Mouse (Mus musculus): Measurements from ENCODE around the gene Olfr237-ps1. TPM values are rescaled to one million over a fixed set of nuclear protein-coding genes. Genes with fewer than 3 reads are reported as not detected.
"Not testable (repeated sequence)": the region's sequence is repeated elsewhere in the genome, so short reads cannot be mapped to it uniquely, and the experiment has no call there.

The Olfr237-ps1 gene
- not detected in 2 replicates for polyA plus RNA-seq (2014; fragmentation: Nextera tagmentation; extraction: Ambion mirVana)

GRCm38 (mm10) chr6:43146267-43146666, at the start of gene Olfr237-ps1:
Gene Olfr237-ps1, plus strand, starts transcription at chr6:43146567.
- H3K4me3 ChIP-seq (ENCODE audit: low read depth, low read length); H3K9ac ChIP-seq (replicated peaks; ENCODE audit: low read length); H3K4me1 ChIP-seq (ENCODE audit: control insufficient read depth, insufficient read depth, low read length); ATAC-seq (replicated peaks; ENCODE audit: insufficient number of reproducible peaks, low FRiP score, low TSS enrichment, low read depth); H3K36me3 ChIP-seq (replicated peaks; ENCODE audit: control insufficient read depth, insufficient read depth, low read depth, low read length); H3K27ac ChIP-seq (replicated peaks; ENCODE audit: low read depth, low read length); H3K9me3 ChIP-seq (replicated peaks; ENCODE audit: control insufficient read depth, low read length); H3K27me3 ChIP-seq (ENCODE audit: control insufficient read depth, insufficient read depth, low read length); H3K4me2 ChIP-seq (ENCODE audit: low read depth, low read length); DNase-seq (ENCODE audit: low spot score): not testable (repeated sequence)
- 89% methylated on average over 2 of the region's 2 CpGs for WGBS

DNA sequence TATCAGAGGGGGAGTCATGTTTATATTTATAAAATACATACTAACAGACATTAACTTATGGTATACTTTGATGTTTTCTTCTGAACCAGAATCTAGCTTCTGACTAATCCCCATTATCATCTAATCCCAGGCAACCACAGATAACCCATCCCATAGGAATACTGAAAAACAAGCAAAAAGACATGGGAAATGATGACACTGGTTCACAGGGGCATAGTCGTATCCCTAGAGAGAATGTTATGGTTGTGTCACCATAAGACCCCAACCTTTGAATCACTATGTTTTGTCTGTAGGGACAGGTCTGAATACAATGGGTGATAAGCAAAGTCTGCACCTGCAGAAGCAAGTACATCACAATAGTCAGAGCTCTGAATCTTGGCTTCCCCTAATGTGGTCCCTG, 40.3 kb upstream of the Olfr237-ps1 start, which contains the start of gene Olfr441:
Gene Olfr441 (plus strand): TSS at position 301 of the 400 bp plus-strand sequence.
- H3K27ac ChIP-seq (replicated peaks; ENCODE audit: low read depth, low read length); H3K4me3 ChIP-seq (ENCODE audit: low read depth, low read length); ATAC-seq (replicated peaks; ENCODE audit: insufficient number of reproducible peaks, low FRiP score, low TSS enrichment, low read depth); H3K9me3 ChIP-seq (replicated peaks; ENCODE audit: control insufficient read depth, low read length); H3K4me1 ChIP-seq (ENCODE audit: control insufficient read depth, insufficient read depth, low read length); DNase-seq (ENCODE audit: low spot score); H3K9ac ChIP-seq (replicated peaks; ENCODE audit: low read length); H3K27me3 ChIP-seq (ENCODE audit: control insufficient read depth, insufficient read depth, low read length); H3K4me2 ChIP-seq (ENCODE audit: low read depth, low read length); H3K36me3 ChIP-seq (replicated peaks; ENCODE audit: control insufficient read depth, insufficient read depth, low read depth, low read length): not testable (repeated sequence)
- WGBS: 82% methylated on average over 1 of the region's 1 CpGs

- H3K4me1 ChIP-seq (ENCODE audit: control insufficient read depth, insufficient read depth, low read length): no peaks in the 10 kb centered on the region
- H3K9ac ChIP-seq (replicated peaks; ENCODE audit: low read length): no peak overlapping the region
- 74% methylated on average over 1 of the region's 1 CpGs for WGBS
- no peak overlapping the region for H3K27ac ChIP-seq (replicated peaks; ENCODE audit: low read depth, low read length)
- H3K4me3 ChIP-seq (ENCODE audit: low read depth, low read length): no peak overlapping the region
- ATAC-seq (replicated peaks; ENCODE audit: insufficient number of reproducible peaks, low FRiP score, low TSS enrichment, low read depth): no peak
- H3K27me3 ChIP-seq (ENCODE audit: control insufficient read depth, insufficient read depth, low read length): no peaks in the 10 kb centered on the region
- DNase-seq (ENCODE audit: low spot score): no peak
- no peak overlapping the region for H3K4me2 ChIP-seq (ENCODE audit: low read depth, low read length)
- H3K36me3 ChIP-seq (replicated peaks; ENCODE audit: control insufficient read depth, insufficient read depth, low read depth, low read length): no peaks in the 10 kb centered on the region
- H3K9me3 ChIP-seq (replicated peaks; ENCODE audit: control insufficient read depth, low read length): no peaks in the 10 kb centered on the region
Observed at GRCm38 (mm10) chr6:43159502-43159901, 13.1 kb downstream of the Olfr237-ps1 start.

GRCm38 (mm10) chr6:43162982-43163381, 16.6 kb downstream of the Olfr237-ps1 start, which contains the start of gene Olfr437:
Gene Olfr437, plus strand, starts transcription at chr6:43163282.
- no peaks in the 10 kb centered on the region for H3K27me3 ChIP-seq (ENCODE audit: control insufficient read depth, insufficient read depth, low read length)
- no peaks in the 10 kb centered on the region for H3K9me3 ChIP-seq (replicated peaks; ENCODE audit: control insufficient read depth, low read length)
- H3K4me2 ChIP-seq (ENCODE audit: low read depth, low read length): no peak within 1 kb of the TSS
- ATAC-seq (replicated peaks; ENCODE audit: insufficient number of reproducible peaks, low FRiP score, low TSS enrichment, low read depth) (no peak), DNase-seq (ENCODE audit: low spot score) (no peak)
- no peak within 1 kb of the TSS for H3K4me3 ChIP-seq (ENCODE audit: low read depth, low read length)
- H3K4me1 ChIP-seq (ENCODE audit: control insufficient read depth, insufficient read depth, low read length): no peaks in the 10 kb centered on the region
- no peak within 1 kb of the TSS for H3K27ac ChIP-seq (replicated peaks; ENCODE audit: low read depth, low read length)
- no peak within 1 kb of the TSS for H3K9ac ChIP-seq (replicated peaks; ENCODE audit: low read length)
- WGBS: 77% methylated on average over 3 of the region's 3 CpGs
- no peaks in the 10 kb centered on the region for H3K36me3 ChIP-seq (replicated peaks; ENCODE audit: control insufficient read depth, insufficient read depth, low read depth, low read length)

GRCm38 (mm10) chr6:43167246-43167645, 20.9 kb downstream of the Olfr237-ps1 start:
- DNase-seq (ENCODE audit: low spot score): no peak
- 97% methylated on average over 4 of the region's 4 CpGs for WGBS
- Histone ChIP-seq H3K36me3 (replicated peaks; ENCODE audit: control insufficient read depth, insufficient read depth, low read depth, low read length) (no peaks in the 10 kb centered on the region), H3K4me2 (ENCODE audit: low read depth, low read length) (no peak overlapping the region), H3K9ac (replicated peaks; ENCODE audit: low read length) (no peak overlapping the region), H3K9me3 (replicated peaks; ENCODE audit: control insufficient read depth, low read length) (no peaks in the 10 kb centered on the region), H3K4me3 (ENCODE audit: low read depth, low read length) (no peak overlapping the region), H3K4me1 (ENCODE audit: control insufficient read depth, insufficient read depth, low read length) (no peaks in the 10 kb centered on the region), H3K27me3 (ENCODE audit: control insufficient read depth, insufficient read depth, low read length) (no peaks in the 10 kb centered on the region), H3K27ac (replicated peaks; ENCODE audit: low read depth, low read length) (no peak overlapping the region)
- ATAC-seq (replicated peaks; ENCODE audit: insufficient number of reproducible peaks, low FRiP score, low TSS enrichment, low read depth): no peak

DNA sequence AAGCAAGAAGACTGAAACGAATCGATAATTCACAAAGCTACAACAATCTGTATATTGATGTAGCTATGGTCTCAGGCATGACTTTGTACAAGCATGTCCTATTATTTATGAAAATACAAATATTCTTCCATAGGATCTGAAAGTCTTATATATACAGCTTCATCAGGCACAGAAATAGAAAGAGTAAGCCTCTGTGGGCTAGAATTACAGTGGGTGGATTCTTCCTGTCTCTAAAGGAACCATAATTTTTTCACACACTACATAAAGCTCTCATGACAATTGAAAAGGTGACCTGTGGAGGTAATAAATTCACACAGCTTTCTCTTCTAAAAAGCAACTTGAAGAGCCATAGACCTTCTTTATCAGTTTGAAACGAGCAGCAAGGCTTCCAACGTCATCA, 25.5 kb downstream of the Olfr237-ps1 start, which contains the start of gene Olfr13:
Gene Olfr13 (plus strand): TSS at position 301 of the 400 bp plus-strand sequence.
- DNase-seq (ENCODE audit: low spot score): no peak
- no peaks in the 10 kb centered on the region for H3K4me1 ChIP-seq (ENCODE audit: control insufficient read depth, insufficient read depth, low read length)
- no peaks in the 10 kb centered on the region for H3K27me3 ChIP-seq (ENCODE audit: control insufficient read depth, insufficient read depth, low read length)
- WGBS: 85% methylated on average over 4 of the region's 4 CpGs
- H3K4me3 ChIP-seq (ENCODE audit: low read depth, low read length): no peak within 1 kb of the TSS
- no peak for ATAC-seq (replicated peaks; ENCODE audit: insufficient number of reproducible peaks, low FRiP score, low TSS enrichment, low read depth)
- H3K36me3 ChIP-seq (replicated peaks; ENCODE audit: control insufficient read depth, insufficient read depth, low read depth, low read length): no peaks in the 10 kb centered on the region
- no peak within 1 kb of the TSS for H3K27ac ChIP-seq (replicated peaks; ENCODE audit: low read depth, low read length)
- no peak within 1 kb of the TSS for H3K9ac ChIP-seq (replicated peaks; ENCODE audit: low read length)
- no peak within 1 kb of the TSS for H3K4me2 ChIP-seq (ENCODE audit: low read depth, low read length)
- H3K9me3 ChIP-seq (replicated peaks; ENCODE audit: control insufficient read depth, low read length): no peaks in the 10 kb centered on the region

- no peaks in the 10 kb centered on the region for H3K36me3 ChIP-seq (replicated peaks; ENCODE audit: control insufficient read depth, insufficient read depth, low read depth, low read length)
- no peaks in the 10 kb centered on the region for H3K27me3 ChIP-seq (ENCODE audit: control insufficient read depth, insufficient read depth, low read length)
- no peak overlapping the region for H3K4me2 ChIP-seq (ENCODE audit: low read depth, low read length)
- H3K27ac ChIP-seq (replicated peaks; ENCODE audit: low read depth, low read length): no peak overlapping the region
- DNase-seq (ENCODE audit: low spot score) (no peak), ATAC-seq (replicated peaks; ENCODE audit: insufficient number of reproducible peaks, low FRiP score, low TSS enrichment, low read depth) (no peak)
- no peaks in the 10 kb centered on the region for H3K9me3 ChIP-seq (replicated peaks; ENCODE audit: control insufficient read depth, low read length)
- H3K4me3 ChIP-seq (ENCODE audit: low read depth, low read length): no peak overlapping the region
- 83% methylated on average over 1 of the region's 1 CpGs for WGBS
- no peak overlapping the region for H3K9ac ChIP-seq (replicated peaks; ENCODE audit: low read length)
- H3K4me1 ChIP-seq (ENCODE audit: control insufficient read depth, insufficient read depth, low read length): no peaks in the 10 kb centered on the region
Observed at GRCm38 (mm10) chr6:43178129-43178528, 31.8 kb downstream of the Olfr237-ps1 start.

- H3K9ac ChIP-seq (replicated peaks; ENCODE audit: low read length): no peak overlapping the region
- H3K4me1 ChIP-seq (ENCODE audit: control insufficient read depth, insufficient read depth, low read length): no peaks in the 10 kb centered on the region
- H3K27me3 ChIP-seq (ENCODE audit: control insufficient read depth, insufficient read depth, low read length): no peaks in the 10 kb centered on the region
- WGBS: 73% methylated on average over 6 of the region's 6 CpGs
- ATAC-seq (replicated peaks; ENCODE audit: insufficient number of reproducible peaks, low FRiP score, low TSS enrichment, low read depth): no peak
- H3K9me3 ChIP-seq (replicated peaks; ENCODE audit: control insufficient read depth, low read length): no peaks in the 10 kb centered on the region
- H3K27ac ChIP-seq (replicated peaks; ENCODE audit: low read depth, low read length): no peak overlapping the region
- no peak for DNase-seq (ENCODE audit: low spot score)
- H3K4me3 ChIP-seq (ENCODE audit: low read depth, low read length): no peak overlapping the region
- H3K4me2 ChIP-seq (ENCODE audit: low read depth, low read length): no peak overlapping the region
- no peaks in the 10 kb centered on the region for H3K36me3 ChIP-seq (replicated peaks; ENCODE audit: control insufficient read depth, insufficient read depth, low read depth, low read length)
Observed at GRCm38 (mm10) chr6:43178584-43179501, 32.5 kb downstream of the Olfr237-ps1 start.

Measured in embryonic facial prominence, embryonic 11.5 days (tissue).